Mouse (Mus musculus) T-helper 1 cell (primary cell): ENCODE measurements around the gene Actg1.

Source experiments
- in situ Hi-C: fragments of 300-600 bp; cut with MboI, MseI; formaldehyde crosslinking; loops from one replicate; pipeline ENCODE4 v1.15.1; 2025; ENCODE audit warnings: high pct_unique_total_duplicates

Actg1 gene

DNA sequence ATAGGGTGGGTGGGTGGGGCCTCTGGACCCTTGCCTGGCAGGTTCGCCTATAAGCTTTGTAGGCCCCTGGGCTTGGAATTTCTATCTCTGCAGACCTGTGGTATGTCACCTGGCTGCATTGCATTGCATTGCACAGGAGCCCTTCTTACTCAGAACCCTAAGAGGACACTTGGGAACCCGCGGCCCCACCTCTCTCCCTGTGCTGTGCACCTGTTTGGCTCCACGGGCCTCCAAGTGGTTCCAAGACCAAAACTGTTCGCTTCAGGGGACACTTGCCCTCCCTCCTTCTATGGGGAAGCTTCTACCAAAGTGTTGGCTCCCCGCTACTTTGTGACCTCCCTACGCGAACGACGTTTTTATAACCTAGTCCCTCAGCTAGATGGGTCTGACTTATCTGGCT lies 36.8 kb downstream of the Actg1 start:
- in situ Hi-C loops: loop anchor here (5.0 kb wide), 1 partner anchor 41 kb away; no protein-coding TSS in a partner anchor

DNA sequence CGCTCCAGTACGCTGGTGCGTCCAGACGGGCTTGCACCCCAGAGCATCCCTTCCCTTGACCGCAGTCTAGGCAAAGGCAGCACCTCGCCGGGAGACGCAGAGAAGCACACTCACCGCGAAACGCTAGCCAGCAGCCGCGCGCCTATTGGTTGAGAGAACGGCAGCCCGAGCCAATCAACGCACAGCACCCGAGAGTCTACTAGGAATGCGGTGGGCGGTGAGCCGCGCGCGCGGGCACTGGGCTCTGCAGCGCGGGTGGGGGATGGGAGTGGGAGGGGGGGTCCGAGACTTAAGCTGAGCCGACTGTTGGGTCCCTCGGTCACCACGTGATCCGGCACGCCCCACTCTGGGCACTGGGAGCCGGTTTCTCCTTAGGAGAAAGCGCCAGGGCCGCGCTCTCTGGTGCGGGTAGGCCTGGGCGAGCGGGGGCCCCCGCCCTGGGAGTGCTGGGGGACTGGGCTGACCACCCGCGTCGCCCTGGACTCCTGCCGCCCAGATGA lies 37.5 kb downstream of the Actg1 start:
- in situ Hi-C loops: loop anchor here (5.0 kb wide), 1 partner anchor 41 kb away; no protein-coding TSS in a partner anchor

GRCm38 (mm10) chr11:120308441-120309320 lies 39.7 kb downstream of the Actg1 start:
- in situ Hi-C loops: no loop called here

- in situ Hi-C loops: no loop called here
These were observed 40.5 kb downstream of the Actg1 start for GRCm38 (mm10) chr11:120307566-120308430.

GRCm38 (mm10) chr11:120307132-120307413 lies 41.3 kb downstream of the Actg1 start:
- in situ Hi-C loops: no loop called here

DNA sequence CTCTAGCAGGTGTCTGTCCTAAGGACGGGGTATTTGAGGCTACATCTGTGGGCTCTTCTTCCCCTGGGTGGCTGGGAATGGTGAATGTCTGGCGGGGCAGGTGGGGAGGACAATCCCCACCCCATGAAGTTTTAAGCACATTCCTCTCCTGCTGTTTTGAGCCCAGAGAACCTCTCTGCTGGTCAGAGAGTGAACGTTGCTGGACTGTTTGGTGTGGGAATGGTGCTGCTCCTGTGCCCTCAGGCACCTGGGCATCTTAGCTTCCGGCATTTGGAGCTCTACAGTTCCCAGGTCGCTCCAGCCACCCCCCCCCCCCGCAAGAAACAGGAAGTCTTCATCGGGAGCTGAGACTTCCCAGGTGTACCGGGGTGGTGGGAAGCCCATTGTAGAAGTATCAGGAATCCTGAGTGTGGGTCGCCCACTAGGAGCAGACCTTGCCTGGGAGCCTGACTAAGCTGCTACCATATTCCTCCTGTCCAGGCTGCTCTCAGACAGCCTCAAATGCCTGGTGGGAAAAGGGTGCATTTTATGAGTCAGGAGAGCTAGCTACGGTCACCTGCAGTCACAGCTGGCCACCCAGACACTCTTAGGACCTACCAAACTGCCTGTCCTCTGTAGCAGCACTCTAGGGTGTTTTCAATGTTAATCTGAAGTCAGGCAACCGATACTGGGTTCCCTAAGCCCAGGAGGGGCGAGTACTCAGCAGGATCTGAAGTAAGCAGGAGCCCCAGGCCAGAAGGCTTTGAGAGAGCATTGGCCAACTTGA lies 41.8 kb downstream of the Actg1 start:
- in situ Hi-C loops: no loop called here

- in situ Hi-C loops: no loop called here
These were observed 42.6 kb downstream of the Actg1 start for GRCm38 (mm10) chr11:120305535-120306365.

DNA sequence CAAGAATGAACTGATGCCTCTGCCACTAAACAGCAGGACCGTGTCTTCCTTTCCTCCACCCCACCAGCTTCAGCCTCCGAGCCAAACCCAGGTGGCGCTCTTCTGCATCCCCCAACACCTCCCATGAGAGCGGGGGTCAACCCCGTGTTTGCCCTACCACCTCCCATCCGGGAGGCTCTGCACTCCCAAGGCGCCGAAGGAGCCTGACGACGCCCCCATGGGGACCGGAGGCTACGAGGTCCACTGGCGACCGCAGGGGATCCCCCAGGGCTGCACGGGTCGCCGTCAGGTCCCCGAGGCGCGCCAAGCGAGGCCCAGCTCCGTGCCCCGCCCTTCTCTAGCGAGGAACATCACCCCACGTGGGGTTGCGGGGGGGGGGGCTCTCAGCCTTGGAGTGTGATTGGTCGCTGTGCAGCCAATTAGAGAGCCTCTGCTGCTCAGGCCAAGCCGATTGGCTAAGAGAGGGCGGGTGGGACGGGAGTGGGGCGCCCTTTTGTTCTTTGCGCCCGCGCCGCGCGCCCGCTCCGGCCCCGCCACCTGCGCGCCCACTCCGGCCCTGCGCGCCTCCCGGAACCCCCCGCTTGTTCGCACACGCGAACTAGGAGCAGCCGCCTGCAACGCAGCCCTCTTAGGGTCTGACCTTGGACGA lies 43.3 kb downstream of the Actg1 start:
- in situ Hi-C loops: no loop called here

- in situ Hi-C loops: no loop called here
These were observed 44.0 kb downstream of the Actg1 start for GRCm38 (mm10) chr11:120304350-120304694.

GRCm38 (mm10) chr11:120303559-120304349 lies 44.6 kb downstream of the Actg1 start:
- in situ Hi-C loops: no loop called here

- in situ Hi-C loops: no loop called here
These were observed 45.2 kb downstream of the Actg1 start for GRCm38 (mm10) chr11:120303119-120303518.

DNA sequence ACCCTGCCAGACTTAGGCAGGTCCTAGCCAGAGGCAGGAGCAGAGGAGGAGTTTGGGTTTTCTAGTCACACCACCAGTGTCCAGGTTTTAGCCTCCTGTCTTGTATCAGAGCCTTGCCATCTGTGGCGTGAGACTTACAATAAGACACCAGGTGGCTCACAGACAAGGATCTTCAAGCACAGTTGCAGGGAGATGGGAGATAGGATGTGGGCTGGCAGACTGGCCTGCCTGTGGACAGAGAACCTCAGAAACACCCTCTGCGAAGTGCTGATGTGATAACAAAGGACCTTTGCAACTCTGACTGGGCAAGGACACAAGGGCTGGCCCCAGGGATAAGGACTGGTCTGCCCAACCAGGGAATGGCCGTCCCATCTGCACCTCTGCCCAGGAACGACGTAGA lies 48.9 kb downstream of the Actg1 start:
- in situ Hi-C loops: no loop called here

GRCm38 (mm10) chr11:120298441-120299141 lies 49.8 kb downstream of the Actg1 start:
- in situ Hi-C loops: no loop called here

- in situ Hi-C loops: no loop called here
These were observed 50.6 kb downstream of the Actg1 start for GRCm38 (mm10) chr11:120297767-120298166.

DNA sequence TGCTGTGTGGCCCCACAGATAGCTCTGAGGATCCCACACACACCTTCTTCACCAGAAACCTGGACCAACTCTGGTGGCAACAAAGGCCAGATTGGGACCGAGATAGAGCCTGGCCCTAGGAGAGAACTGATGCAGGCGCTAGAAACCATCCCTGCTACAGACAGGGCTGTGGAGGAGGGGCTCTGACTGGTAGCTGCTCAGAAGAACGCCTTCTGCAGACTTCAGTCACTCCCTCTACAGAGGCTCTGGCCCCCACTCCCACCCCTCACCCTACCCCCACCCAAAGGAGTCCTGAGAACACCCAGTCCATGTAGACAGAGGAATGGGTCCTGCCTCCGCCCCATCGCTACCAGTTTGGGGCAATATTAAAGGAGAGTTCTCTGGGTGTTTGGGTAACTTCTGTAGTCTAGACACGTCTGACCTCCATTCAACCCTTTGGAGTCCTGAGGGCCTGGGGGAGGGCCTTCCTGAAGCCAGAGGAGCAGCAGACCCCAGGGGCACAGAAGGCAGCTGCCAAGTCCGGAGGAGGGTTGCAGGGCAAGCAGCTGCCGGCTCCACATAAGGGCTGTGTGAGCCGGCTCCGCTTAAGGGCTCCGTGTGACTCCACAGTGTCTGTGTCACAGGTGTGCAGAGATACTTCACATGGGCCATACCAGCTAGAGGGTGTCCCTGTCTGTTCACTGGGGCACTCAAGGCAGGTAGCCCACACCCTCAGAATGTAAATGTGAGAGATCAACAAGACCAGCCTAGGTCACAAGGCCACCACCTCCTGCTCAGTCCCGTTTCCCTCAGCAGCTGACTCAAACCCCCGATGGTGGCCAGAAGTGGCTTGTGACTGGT lies 51.8 kb downstream of the Actg1 start:
- in situ Hi-C loops: no loop called here
